Mouse (Mus musculus): ENCODE measurements around the gene Olfr1392.

DNA sequence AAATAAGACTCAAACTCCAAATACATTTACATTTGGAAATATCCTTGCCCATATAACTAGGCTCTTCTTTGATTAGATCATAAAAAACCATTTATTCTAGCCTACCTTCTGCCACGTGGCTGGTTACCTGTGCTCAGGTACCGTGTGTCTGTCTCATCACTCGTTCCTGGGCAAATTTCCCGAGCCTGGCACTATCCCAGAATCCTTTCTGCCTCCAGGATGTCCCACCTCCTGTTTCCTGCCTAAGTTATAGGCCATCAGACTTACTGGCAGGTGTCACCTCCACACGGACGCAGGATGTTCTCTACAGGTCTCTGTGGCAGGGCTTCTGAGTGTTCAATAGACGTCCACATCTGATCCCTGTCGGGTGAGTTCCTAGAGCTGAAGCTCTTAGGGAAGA is 20.0 kb upstream of the Olfr1392 start:
- TF ChIP-seq CTCF (IDR thresholded peaks at IDR 0.05; ENCODE audit: low read depth) (no peak), EP300 (IDR thresholded peaks at IDR 0.05; ENCODE audit: low read depth) (no peak)

All from liver, embryonic 14.5 days (tissue).